Mouse (Mus musculus) urinary bladder, adult 2 months (tissue): ENCODE measurements around the gene Hoxb9. TPM values are rescaled to one million over a fixed set of nuclear protein-coding genes. Genes with fewer than 3 reads are reported as not detected.

Source experiments
- DNase-seq: peaks from one replicate; pipeline ENCODE4 v3.0.0; 2022; ENCODE audit warnings: low spot score
- polyA plus RNA-seq: library from polyadenylated mRNA; depleted of rRNA; stranded (reverse); fragments of >200 nt; gene quantifications from 2 replicates; pipeline ENCODE4 v1.2.3, GENCODE M21; 2012; rRNA removed

The Hoxb9 gene
- polyA plus RNA-seq: 2.7 and 3.2 TPM in 2 replicates

DNA sequence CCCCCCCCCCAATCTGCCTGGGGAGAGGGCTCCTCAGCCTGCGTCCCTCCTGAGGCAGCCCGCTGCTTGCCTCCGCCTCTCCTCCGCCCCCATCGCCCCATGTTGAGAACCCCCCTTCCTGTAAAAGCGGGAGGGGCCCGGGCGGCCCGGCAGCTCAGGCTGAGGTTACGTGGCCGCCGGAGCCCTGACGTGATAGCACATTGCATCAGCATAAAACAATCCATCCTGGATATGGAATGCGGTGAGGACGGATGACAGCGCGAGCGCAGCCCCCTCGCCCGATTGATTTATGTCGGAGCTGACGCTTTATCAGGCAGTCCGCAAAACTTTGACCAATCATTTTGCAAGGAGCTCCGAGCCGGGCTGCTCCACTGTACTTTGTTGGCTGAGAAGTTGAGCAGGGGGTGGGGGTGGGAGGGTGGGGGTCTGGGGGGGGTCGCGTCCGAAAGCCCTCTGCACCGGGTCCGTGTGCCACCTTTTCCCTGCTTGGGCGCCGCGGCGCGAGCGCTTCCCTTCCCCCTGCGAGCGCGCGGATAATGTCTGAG, at the start of gene Hoxb9:
Gene Hoxb9, plus strand, starts transcription at position 462 of the 545 bp plus-strand sequence.
- DNase-seq: no peak

DNA sequence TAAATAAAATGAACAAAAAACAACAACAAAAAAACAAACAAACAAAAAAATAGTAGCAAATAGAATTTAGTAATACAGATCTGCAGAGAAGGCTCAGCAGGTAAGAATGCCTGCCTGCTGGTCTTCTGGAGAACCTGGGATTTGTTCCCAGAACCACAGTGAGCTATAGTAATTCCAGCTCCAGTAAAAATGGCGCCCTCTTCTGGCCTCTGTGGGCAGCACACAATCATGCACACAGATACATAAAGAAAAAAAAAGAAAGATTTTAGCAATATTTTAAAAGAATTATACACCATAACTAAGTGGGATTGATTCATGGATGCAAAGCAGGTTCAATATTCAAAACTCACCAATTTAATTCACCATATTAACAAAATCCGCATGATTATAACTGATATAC, 47.4 kb upstream of the Hoxb9 start:
- no peak for DNase-seq

DNA sequence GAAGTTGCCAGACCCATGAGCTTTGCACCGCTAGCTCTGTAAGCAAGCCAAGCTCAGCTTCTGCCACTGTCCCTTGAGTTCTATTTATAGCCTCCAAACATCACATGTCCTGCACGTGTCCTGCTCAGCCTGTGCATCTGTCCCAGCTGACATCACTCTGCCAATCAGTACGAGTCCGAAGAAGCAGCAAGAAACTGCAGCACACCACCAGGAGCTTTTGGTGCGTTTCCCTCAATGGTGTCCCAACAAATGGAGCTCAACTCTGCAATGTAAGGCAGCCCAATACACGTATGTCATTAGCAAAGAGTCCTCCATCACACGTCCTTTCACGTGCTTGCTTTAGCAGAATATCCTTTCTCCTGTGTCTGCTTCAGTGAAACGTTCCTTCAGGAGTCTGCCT, 43.6 kb upstream of the Hoxb9 start:
- no peak for DNase-seq

DNA sequence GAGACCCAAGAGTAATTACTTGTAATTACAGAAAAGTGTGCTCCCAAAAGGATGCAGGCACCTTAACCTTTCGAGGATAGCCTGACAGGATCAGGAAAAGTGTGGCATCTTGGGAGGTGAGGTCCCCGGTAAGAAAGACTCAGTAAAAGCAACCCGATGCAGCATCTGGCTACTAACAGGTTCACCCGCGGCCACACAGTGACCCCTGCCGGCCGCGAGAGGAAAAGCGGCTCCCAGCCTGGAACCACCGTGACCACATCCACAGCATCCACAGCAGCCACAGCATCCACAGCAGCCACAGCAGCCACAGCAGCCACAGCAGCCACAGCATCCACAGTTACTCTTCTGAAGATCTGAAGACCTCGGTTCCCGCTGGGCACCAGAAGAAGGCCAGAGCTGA, 36.4 kb upstream of the Hoxb9 start:
- peak; percentile 33 for DNase-seq

DNA sequence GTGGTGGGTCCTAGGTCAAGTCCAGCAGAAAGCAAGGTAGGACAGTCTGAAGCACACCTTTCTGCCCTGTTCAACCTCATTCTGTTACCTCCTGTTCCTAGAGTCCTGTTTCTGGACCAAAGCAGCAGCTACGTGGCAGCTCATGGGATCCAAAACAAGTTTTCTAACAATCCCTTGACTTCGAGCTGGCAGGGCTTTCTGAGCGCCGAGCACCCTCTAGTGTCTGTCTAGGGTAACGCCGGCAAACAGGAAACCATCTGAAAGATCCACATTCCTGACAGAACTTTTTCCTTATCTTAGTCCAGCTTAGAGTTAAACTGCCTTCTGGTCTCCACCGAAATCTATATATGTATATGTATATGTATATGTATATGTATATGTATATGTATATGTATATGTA, 31.0 kb upstream of the Hoxb9 start:
- DNase-seq: no peak

DNA sequence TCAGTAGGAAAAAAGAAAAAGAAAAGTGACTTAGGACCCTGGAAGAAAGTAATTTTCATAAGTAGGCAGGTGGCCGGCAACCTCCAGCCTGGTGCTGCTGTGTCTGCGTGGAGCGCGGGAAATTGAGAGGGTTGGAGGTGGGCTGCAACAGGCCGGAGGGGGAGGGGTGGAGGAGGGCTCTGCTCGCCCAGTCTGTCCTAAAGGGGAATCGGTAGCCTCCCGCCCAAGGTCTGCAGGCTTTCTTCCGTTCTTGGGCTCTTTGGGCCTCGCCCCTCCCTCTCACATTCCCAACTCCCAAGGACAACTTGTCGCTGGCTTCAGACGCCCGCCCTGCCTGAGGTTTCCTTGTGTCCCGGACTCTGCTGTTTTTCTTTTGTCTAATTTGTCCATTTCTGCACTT, 20.4 kb upstream of the Hoxb9 start:
- no peak for DNase-seq

DNA sequence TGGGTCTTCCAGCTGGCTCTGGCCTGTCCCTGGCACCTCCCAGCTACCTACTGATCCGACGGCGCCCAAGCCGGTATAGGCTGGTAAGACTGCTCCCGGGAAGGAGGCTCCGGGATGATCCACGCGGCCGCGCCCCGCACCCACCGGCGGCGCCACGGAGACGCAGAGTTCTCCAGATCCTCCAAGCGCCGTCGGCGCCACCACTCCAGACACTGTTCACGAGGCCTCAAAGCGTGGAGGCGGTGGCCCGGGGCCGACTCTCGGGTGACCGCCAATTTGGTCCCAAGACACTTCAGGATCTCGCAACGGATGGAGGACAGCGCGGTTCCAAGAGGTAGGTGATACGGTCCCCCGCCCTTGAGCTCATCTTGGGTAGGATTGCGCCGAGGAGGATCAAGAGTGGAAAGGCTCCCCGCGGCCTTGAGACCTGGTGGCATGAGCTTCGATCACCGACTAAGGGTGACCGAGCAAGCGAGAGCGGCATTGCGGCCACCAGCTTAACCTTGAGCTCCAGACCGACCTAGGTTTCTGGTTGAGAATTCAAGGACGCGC, 19.7 kb upstream of the Hoxb9 start:
- DNase-seq: no peak

DNA sequence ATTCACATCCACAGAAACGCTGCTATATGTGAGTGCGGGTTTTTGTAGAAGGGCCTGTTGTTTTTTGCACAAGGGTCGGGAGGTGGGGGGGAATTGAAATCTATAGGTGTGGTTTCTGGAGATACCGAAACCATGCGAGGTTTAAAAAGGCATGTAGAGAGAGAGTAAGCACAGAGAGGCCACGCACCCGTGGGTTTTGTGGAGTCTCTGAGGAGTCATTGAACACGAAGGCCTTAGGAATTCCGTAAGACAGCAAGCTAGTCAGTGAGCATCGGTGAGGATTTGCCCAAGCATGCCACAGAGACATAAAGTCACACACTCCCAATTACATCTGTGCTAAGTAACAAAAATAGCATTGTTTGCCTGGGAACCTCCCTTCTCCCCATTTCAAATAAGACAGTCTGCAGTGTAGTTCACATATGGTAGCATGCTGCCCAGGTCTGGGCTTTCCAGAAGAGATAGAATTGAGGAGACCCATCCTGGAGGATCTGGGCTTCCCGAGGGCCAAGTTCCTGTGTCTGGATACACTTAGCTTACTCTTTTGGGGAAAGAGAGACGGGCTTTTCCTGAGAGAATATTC, 18.6 kb upstream of the Hoxb9 start:
- no peak for DNase-seq

DNA sequence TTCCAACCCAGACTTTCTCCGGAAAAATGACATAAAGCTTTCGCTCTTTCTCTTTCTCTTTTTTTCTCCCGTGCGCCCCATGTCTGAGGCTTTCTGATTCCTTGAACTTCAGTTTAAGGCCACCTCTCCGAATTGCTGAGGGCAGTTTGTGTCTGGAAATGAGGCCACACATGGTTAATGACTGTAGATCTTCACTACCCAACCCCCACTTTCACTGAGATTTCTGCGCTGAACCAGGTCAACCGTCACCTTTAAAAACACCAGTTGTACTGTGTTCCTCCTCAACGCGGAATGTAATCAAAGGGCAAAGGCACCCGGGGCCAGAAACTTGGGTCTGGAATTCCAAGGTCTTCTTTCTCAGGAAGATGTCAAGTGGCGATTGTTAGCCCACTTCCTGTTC, 17.0 kb upstream of the Hoxb9 start:
- DNase-seq: no peak

DNA sequence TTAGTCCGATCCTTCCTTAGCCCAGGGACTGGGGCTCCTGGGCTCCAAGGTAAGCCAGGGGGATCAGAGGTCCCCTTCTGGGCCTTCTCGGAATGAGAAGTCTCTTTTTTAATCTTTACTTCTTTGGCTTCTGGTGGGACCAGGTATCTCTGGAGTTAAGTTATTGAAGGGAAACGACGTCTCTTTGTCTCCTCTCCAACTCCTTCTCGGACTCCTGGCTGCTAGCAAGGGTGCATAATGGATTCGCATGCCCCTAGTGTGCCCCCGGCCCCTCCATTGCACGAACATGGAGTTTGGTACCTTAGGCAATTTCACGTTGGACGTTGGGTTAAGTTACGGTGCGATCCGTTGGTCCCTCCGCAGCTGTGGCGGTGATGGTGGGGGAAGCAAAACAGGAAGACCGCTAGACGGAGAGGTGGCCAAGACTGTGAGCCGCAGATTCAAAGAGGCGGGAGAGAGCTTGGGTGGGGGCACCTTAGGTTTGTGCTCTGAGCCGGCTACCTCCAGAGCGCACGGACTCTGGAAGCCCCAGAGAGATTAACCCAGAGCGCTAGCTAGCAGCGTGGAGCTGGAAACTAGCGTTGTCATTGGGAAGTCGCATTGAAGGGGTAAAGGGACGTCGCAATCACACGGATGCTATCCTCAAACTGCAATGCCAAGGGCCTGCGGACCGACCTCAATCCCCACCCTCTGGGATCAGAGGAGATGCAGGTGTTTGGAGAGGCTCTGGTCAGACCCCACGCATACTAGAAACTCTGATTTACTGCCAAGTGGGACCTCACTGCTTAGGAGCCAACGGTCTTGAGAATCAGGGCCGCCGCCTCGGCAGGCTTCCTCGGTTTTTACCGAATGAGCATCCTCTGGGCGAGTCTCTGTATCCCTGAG, 15.9 kb upstream of the Hoxb9 start:
- no peak for DNase-seq

DNA sequence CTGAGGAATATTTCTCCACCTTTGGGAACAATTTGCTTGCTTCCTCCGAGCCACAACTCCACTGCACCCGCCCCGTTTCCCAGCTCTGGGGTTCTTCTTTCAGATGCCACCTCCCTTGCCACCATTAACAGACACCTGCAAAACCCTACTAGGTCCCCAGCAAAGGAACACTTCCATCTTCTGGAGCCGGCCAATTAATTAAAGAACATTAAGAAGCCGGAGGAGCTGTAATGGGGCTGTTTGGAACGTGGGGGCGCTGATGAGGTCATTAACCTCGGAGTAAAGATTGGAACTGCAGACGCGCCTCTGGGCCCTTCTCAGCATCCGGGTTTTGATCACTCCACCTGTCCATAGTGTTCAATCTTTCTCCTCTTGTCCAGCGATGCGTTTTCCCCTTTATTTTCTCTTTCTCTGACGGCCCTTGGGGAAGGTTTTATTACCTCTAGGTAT, 15.2 kb upstream of the Hoxb9 start:
- no peak for DNase-seq

DNA sequence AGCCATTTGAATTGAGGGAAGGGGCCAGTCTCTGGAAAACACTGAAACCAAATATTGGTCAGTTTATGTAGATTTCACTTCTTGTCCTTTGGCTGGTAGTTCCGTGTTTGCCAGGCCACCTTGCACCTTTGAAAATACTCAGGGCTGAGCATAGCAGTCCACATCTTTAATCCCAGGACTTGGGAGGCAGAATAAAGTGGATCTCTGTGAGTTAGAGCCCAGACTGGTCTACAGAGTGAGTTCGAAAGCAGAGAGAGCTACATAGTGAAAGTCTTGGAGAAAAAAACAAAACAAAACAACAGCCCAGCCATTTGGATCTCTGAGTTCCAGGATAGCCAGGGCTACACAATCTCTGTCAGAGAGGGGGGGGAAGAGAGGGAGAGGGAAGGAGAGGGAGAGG, 14.1 kb upstream of the Hoxb9 start:
- no peak for DNase-seq

DNA sequence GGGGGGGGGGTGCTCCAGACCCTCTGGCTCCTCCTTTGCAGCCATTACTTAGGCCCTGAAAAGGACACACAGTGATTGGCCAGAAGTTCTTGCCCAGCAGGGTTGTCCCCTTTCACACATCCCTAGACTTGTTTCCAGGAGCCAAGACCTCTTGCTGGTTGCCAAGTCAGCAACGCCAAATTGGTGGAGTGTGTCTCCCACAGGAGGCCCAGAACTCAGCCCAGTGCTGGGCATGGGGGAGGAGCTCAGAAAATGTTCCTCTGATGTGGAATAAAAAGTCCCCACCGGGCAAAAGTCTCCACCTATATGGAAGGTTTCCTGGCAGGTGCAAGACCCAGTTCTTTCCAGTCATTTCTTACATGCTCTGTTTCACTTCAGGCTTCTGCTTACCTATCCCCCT, 12.2 kb upstream of the Hoxb9 start:
- DNase-seq: no peak

DNA sequence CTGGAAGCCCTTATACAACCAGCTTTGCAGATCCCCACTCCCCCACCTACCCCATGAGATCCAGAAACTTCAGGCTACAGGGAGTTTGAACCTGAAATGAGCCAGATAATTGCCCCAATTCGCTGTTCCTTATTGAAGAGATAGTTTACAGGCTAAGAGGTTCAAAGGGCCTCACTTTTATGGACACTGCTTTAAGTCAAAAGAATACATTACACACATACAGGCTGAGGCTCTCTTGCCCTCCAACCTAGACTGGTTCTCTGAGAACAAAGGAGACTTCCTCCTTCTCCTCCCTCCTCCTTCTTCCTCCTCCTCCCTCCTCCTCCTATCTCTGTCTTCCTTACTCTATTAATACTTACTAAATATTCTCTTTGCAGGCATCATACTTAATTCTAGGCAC, 11.7 kb upstream of the Hoxb9 start:
- no peak for DNase-seq

DNA sequence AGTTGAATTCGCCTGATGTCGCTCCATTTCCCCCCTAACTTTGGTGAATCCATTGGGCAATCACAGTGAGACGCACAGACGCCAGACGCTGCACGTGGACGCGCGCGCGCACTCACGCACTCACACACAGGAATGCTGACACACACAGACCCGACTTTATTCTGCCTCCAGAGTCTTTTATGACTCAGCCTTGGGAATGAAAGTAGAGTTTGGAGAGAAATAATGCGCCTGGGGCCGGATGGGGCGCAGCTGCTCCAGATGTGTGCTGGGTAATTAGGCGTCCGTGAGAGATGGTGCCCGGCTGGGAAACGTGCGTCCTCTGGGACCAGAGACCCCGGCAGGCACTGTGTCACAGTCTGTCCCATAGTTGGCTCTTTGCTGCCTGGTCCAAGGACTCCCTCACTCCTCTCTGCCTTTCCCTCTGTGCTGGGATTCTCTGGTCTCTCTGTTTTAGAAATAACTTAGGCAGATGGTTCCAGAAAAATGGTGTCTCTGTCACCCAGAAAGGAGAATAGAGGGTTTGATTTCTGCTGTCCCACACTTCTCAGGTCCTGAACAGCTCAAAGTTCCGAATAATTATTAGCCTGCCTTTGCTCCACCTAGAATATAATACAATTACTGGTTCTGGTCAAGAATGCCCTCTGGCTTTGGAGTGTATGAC, 10.8 kb upstream of the Hoxb9 start:
- no peak for DNase-seq

DNA sequence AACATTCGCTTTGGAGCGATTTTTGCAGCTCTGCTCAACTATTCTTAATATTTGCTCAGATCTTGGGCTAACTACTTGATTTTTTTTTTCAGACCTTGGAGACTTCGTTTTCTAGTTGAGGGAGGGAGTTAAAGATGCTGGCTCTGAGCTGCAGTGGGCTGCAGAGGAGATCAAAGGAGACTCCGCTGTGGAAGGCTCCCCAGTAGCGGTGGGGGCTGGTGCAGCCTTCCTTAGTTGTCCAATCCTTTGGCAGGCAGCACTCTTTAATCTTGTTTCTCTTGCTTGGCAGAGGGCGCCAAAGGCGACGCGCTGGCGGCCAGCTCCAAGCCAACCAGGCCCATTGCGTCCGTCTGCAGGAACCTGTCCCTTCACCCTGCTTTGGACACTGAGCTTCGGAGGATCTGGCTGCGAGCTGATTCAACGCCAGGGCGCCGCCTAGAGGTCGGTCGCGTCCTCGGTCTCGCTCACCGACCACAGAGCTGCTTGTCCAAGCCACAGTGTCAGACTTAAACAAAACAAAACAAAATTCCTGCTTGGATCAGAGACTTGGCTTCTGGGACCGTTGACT, 9.8 kb upstream of the Hoxb9 start:
- DNase-seq: peak; percentile 60

DNA sequence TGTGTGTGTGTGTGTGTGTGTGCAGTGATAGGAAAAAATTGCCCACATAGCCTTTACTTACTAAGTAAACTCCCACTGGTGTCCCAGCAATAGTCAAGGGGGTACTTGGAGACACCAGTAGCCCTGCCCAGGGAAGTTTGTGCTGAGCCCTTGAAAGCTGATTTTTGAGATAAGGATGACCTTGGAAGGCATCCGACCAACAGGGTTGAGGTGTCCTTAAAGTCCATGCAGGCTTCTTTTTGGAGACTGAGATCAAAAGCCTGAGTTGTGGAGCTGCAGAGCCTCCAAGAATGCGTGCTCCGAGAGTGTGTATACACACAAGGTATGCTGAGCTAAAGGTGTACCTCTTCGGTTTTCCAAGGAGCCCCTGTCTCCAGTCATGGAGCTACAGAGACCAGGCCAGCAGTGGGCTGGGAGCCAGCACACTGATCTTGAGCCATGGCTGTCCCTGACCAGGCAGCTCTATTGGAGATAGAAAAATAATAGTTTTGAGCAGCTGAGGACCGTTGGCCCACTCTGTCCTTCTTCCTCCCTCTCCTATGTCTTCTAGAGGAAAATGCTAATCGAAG, 8.9 kb upstream of the Hoxb9 start:
- no peak for DNase-seq

DNA sequence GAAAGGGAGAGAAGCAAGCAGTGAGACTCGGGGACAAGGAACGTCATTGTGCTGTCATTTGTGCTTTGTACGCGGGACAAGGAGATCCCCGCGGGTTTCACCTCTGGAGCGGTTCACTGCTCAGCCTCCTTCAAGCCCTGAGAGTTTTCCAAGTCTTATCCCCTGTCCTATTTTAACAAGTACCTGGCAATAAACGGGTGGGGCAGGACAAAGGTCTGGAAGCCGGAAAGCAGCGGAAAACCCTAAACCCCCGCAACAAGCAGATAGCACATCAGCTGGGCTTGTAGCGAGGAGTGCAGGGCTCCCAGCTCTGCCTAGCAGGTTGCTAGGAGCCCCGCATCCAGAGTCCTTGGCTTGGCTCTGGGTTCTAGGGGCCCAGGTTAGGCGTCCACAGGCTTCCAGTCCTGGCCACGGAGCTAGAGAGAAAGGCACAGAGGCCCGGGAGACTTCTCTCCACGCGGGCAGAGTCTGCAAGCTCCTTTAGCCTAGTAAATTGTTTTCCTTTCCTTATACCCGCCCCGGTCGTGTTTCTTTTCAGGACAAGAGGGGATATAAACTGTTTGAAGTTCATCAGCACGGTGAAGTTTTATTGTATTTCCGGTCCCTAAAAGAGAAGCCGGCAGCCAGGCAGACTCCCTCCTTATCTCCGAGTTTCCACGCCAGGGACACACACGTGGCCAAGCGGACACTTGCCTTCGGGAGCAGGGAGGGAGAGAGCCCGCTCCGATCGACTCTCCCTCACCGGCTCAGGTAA, 7.4 kb upstream of the Hoxb9 start:
- DNase-seq: no peak

DNA sequence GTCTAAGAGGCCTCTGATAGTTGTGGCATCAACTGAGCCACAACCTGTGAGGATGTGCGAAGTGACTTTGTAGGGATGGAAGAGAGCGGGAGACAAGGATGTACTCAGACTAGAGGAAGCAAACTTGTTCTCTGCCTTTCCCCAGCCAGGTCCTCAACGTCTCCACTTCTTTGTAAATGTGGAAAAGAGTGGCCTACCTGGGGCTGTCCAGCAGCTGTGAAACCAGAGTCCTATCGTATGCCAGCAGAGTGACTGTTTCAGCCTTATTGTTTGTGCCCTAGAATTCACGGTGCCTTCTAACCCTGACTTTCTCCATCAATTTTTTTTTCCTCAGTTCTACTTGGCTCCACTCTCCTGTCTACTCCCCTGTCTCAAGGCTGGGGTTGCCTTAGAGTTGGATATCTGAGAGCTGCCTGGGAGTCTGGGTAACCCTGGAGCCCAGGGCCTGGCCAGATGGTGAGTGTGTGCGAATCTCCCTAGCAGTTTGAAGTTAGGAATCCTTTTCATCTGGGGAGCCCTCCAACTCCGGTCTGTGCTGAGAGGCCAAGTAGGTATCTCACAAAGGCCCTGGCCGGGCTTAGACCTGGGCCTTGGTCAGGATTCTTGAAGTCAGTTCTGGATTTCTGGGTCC, 6.8 kb upstream of the Hoxb9 start:
- no peak for DNase-seq

DNA sequence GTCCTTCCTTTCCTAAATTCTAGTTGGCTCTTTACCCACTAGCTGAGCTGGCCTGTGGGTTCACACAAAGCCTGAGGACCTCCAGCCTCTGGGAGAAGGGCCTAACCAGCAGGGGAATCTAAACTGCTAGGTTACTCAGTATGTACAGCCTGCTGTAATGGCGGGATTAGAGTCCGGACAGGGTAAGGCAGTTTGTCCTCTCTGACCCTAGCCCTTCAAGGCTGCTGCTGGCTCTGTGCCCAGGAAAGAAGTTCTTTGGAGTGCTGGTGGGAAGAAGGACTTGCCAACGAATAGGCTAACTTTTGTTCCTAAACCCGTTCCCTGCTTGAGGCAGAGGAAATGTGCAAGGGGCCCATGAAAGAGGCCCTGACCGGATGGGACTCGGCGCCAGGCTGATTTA, 5.3 kb upstream of the Hoxb9 start:
- DNase-seq: no peak
